Mouse (Mus musculus): ENCODE data around the gene Fam166b. TPM values are rescaled to one million over a fixed set of nuclear protein-coding genes. Genes with fewer than 3 reads are reported as not detected.

The Fam166b gene
- total and polyA plus RNA-seq, 3 experiments = not detected

GRCm38 (mm10) chr4:43380951-43381350 is 48.0 kb downstream of the Fam166b start:
- Histone ChIP-seq H3K9me3 (replicated peaks; ENCODE audit: low read length) (peaks cover 3% of the 10 kb centered on the region), H3K4me3 (replicated peaks in 1 of 3; ENCODE audit: low read depth in 2 of 3, low read length in 2 of 3, poor library complexity in 1 of 3) (no peak overlapping the region), H3K4me1 (ENCODE audit: control insufficient read depth in 1 of 2, insufficient read depth in 2 of 2) (no peaks in the 10 kb centered on the region), H3K9ac (ENCODE audit: insufficient read depth, low read depth) (no peak overlapping the region), H3K27me3 (replicated peaks) (peaks cover 5% of the 10 kb centered on the region), H3K27ac (ENCODE audit: insufficient read depth, low read depth) (no peak overlapping the region), H3K4me2 (ENCODE audit: insufficient read depth, low read depth, poor library complexity, severe bottlenecking) (no peak overlapping the region), H3K79me2 (replicated peaks; ENCODE audit: control insufficient read depth, extremely low read depth, insufficient read depth, poor library complexity, severe bottlenecking) (no peaks in the 10 kb centered on the region), H3K36me3 (replicated peaks in 1 of 2; ENCODE audit: control insufficient read depth in 1 of 2, insufficient read depth in 1 of 2, low read length in 1 of 2) (no peaks in the 10 kb centered on the region)
- TF ChIP-seq JUN (IDR thresholded peaks at IDR 0.05; ENCODE audit: insufficient read depth, low read depth, low read length) (no peak), POLR2A (IDR thresholded peaks at IDR 0.05; ENCODE audit: low read depth, low read length) (no peak), MAX (IDR thresholded peaks at IDR 0.05; ENCODE audit: low read length) (no peak), SIN3A (IDR thresholded peaks at IDR 0.05; ENCODE audit: low read length) (no peak), JUND (conservative IDR thresholded peaks at IDR 0.05; ENCODE audit: low read depth, low read length) (no peak), UBTF (IDR thresholded peaks at IDR 0.05; ENCODE audit: low read depth, low read length) (no peak), RAD21 (IDR thresholded peaks at IDR 0.05; ENCODE audit: low read depth, low read length) (no peak), MAFK (IDR thresholded peaks at IDR 0.05; ENCODE audit: insufficient replicate concordance, low read length) (no peak), NELFE (IDR thresholded peaks at IDR 0.05; ENCODE audit: low read depth, low read length) (no peak), ZMIZ1 (IDR thresholded peaks at IDR 0.05; ENCODE audit: low read depth, low read length) (no peak)
- in situ Hi-C loops (cut with MboI; ENCODE audit: low pct_ligation_motif_present, low pct_unique_long_range_greater_than_20kb, low sequenced_read_pairs) (no loop called here), dilution Hi-C loops (cut with MboI; ENCODE audit: extremely low pct_ligation_motif_present, extremely low pct_unique_long_range_greater_than_20kb, low sequenced_read_pairs) (no loop called here)
- no peak for DNase-seq (ENCODE audit: extremely low read depth)

- dilution Hi-C loops (cut with MboI; ENCODE audit: extremely low pct_ligation_motif_present, extremely low pct_unique_long_range_greater_than_20kb, low sequenced_read_pairs) (no loop called here), in situ Hi-C loops (cut with MboI; ENCODE audit: low pct_ligation_motif_present, low pct_unique_long_range_greater_than_20kb, low sequenced_read_pairs) (no loop called here)
- no peak for DNase-seq (ENCODE audit: extremely low read depth)
- Histone ChIP-seq H3K79me2 (replicated peaks; ENCODE audit: control insufficient read depth, extremely low read depth, insufficient read depth, poor library complexity, severe bottlenecking) (no peaks in the 10 kb centered on the region), H3K36me3 (replicated peaks in 1 of 2; ENCODE audit: control insufficient read depth in 1 of 2, insufficient read depth in 1 of 2, low read length in 1 of 2) (no peaks in the 10 kb centered on the region), H3K9me3 (replicated peaks; ENCODE audit: low read length) (peaks cover 3% of the 10 kb centered on the region), H3K9ac (ENCODE audit: insufficient read depth, low read depth) (no peak overlapping the region), H3K27ac (ENCODE audit: insufficient read depth, low read depth) (no peak overlapping the region), H3K4me2 (ENCODE audit: insufficient read depth, low read depth, poor library complexity, severe bottlenecking) (no peak overlapping the region), H3K4me3 (replicated peaks in 1 of 3; ENCODE audit: low read depth in 2 of 3, low read length in 2 of 3, poor library complexity in 1 of 3) (no peak overlapping the region), H3K27me3 (replicated peaks) (peaks cover 7% of the 10 kb centered on the region), H3K4me1 (ENCODE audit: control insufficient read depth in 1 of 2, insufficient read depth in 2 of 2) (no peaks in the 10 kb centered on the region)
- no peak for TF ChIP-seq NRF1 (IDR thresholded peaks at IDR 0.05; ENCODE audit: low read depth, low read length)
- no peak for TF ChIP-seq PAX5 (IDR thresholded peaks at IDR 0.05; ENCODE audit: low read length)
- no peak for TF ChIP-seq MEF2A (IDR thresholded peaks at IDR 0.05; ENCODE audit: borderline replicate concordance, low read depth, low read length)
- TF ChIP-seq ETS1 (conservative IDR thresholded peaks at IDR 0.05; ENCODE audit: low read depth, low read length) = no peak
- no peak for TF ChIP-seq MXI1 (IDR thresholded peaks at IDR 0.05; ENCODE audit: low read depth, low read length)
- no peak for TF ChIP-seq HCFC1 (IDR thresholded peaks at IDR 0.05; ENCODE audit: low read depth, low read length)
- no peak for TF ChIP-seq TBP (conservative IDR thresholded peaks at IDR 0.05; ENCODE audit: low read depth, low read length)
- no peak for TF ChIP-seq MAX (IDR thresholded peaks at IDR 0.05; ENCODE audit: low read length)
- TF ChIP-seq E2F4 (IDR thresholded peaks at IDR 0.05; ENCODE audit: insufficient replicate concordance, low read depth, low read length) = no peak
- TF ChIP-seq KAT2A (IDR thresholded peaks at IDR 0.05; ENCODE audit: insufficient replicate concordance, low read length) = no peak
- TF ChIP-seq IRF4 (IDR thresholded peaks at IDR 0.05; ENCODE audit: low read depth, low read length) = no peak
- no peak for TF ChIP-seq MAFK (IDR thresholded peaks at IDR 0.05; ENCODE audit: insufficient replicate concordance, low read length)
- no peak for TF ChIP-seq POLR2AphosphoS2 (IDR thresholded peaks at IDR 0.05; ENCODE audit: low read depth, low read length)
- no peak for TF ChIP-seq TCF12 (IDR thresholded peaks at IDR 0.05; ENCODE audit: low read depth, low read length)
- TF ChIP-seq NELFE (IDR thresholded peaks at IDR 0.05; ENCODE audit: low read depth, low read length) = no peak
- TF ChIP-seq MYC (IDR thresholded peaks at IDR 0.05; ENCODE audit: low read depth, low read length) = no peak
- TF ChIP-seq USF2 (conservative IDR thresholded peaks at IDR 0.05; ENCODE audit: low read depth, low read length) = no peak
Observed at GRCm38 (mm10) chr4:43379601-43380000, 49.3 kb downstream of the Fam166b start.
